Mouse (Mus musculus): ENCODE measurements around the gene Wfdc15a.
A peak's percentile ranks its signal among the peaks of the same experiment; 100 is the strongest.

Wfdc15a gene

GRCm38 (mm10) chr2:164199626-164200327, at the start of gene Wfdc15a:
Gene Wfdc15a, minus strand, starts transcription at chr2:164200130.
- no peak for DNase-seq

GRCm38 (mm10) chr2:164238366-164238765, 38.4 kb upstream of the Wfdc15a start, which contains the start of gene Svs2:
Gene Svs2, minus strand, starts transcription at chr2:164238466.
- DNase-seq = no peak

- no peak for DNase-seq
These were observed 32.7 kb upstream of the Wfdc15a start for GRCm38 (mm10) chr2:164232671-164233070.

- no peak for DNase-seq
These were observed 28.6 kb upstream of the Wfdc15a start for GRCm38 (mm10) chr2:164228361-164229070.

GRCm38 (mm10) chr2:164221522-164221921, 21.6 kb upstream of the Wfdc15a start, which contains the start of gene Wfdc15b:
Gene Wfdc15b, minus strand, starts transcription at chr2:164221660.
- DNase-seq = peak in 1 of 2 experiments; percentile 30

GRCm38 (mm10) chr2:164219295-164219694, 19.4 kb upstream of the Wfdc15a start:
- no peak for DNase-seq

- no peak for DNase-seq
These were observed 12.8 kb upstream of the Wfdc15a start for GRCm38 (mm10) chr2:164212711-164213110.

- DNase-seq = no peak
These were observed 11.0 kb upstream of the Wfdc15a start for GRCm38 (mm10) chr2:164210892-164211291.

- no peak for DNase-seq
These were observed 6.7 kb upstream of the Wfdc15a start for GRCm38 (mm10) chr2:164206676-164207075.

GRCm38 (mm10) chr2:164206011-164206410, 6.1 kb upstream of the Wfdc15a start:
- peak; percentile 44 to 60 for DNase-seq

- DNase-seq = no peak
These were observed 3.3 kb downstream of the Wfdc15a start for GRCm38 (mm10) chr2:164196700-164196990.

GRCm38 (mm10) chr2:164195971-164196699, 3.8 kb downstream of the Wfdc15a start:
- no peak for DNase-seq

GRCm38 (mm10) chr2:164194959-164195630, 4.8 kb downstream of the Wfdc15a start:
- no peak for DNase-seq

- no peak for DNase-seq
These were observed 7.7 kb downstream of the Wfdc15a start for GRCm38 (mm10) chr2:164192279-164192678.

- no peak for DNase-seq
These were observed 9.4 kb downstream of the Wfdc15a start, which contains the start of gene Wfdc12 for GRCm38 (mm10) chr2:164190576-164190975. Gene Wfdc12, minus strand, starts transcription at chr2:164190608.

GRCm38 (mm10) chr2:164188722-164189121, 11.2 kb downstream of the Wfdc15a start:
- DNase-seq = peak in 1 of 2 experiments; percentile 52

GRCm38 (mm10) chr2:164184145-164184719, 15.7 kb downstream of the Wfdc15a start:
- no peak for DNase-seq

GRCm38 (mm10) chr2:164183340-164183739, 16.6 kb downstream of the Wfdc15a start:
- peak; percentile 33 to 40 for DNase-seq

GRCm38 (mm10) chr2:164182692-164183255, 17.2 kb downstream of the Wfdc15a start, which contains the start of gene Wfdc5:
Gene Wfdc5, minus strand, starts transcription at chr2:164182742.
- no peak for DNase-seq

GRCm38 (mm10) chr2:164180770-164181169, 19.2 kb downstream of the Wfdc15a start:
- no peak for DNase-seq

- peak; percentile 36 to 66 for DNase-seq
These were observed 19.8 kb downstream of the Wfdc15a start for GRCm38 (mm10) chr2:164180124-164180523.

- DNase-seq = no peak
These were observed 22.1 kb downstream of the Wfdc15a start for GRCm38 (mm10) chr2:164177831-164178230.
